Mouse (Mus musculus) MEL (cell line): ENCODE measurements at regions not wholly inside any gene's neighbourhood (a gene's known extent, or its start where the extent isn't known, plus 50 kb on each side); places are given as distances from the start of the nearest gene placed in this dataset.
A peak's percentile ranks its signal among the peaks of the same experiment; 100 is the strongest.

Experiments used
- DNase-seq: peaks from one replicate; pipeline ENCODE4 v3.0.0; 2011; ENCODE audit warnings: low read depth, low spot score
- H3K27ac ChIP-seq: 2 replicates; pipeline ENCODE4 v1.5.1; 2012; ENCODE audit warnings: low read depth, mild to moderate bottlenecking, control low read depth, low read length, moderate library complexity; ENCODE audit not compliant: control insufficient read depth
- H3K27me3 ChIP-seq, 2 experiments: fragments of 150-350 bp in 1 of 2; sonication (generic) in 1 of 2; 2 replicates each; pipeline ENCODE4 v1.6.1; 2012; ENCODE audit warnings: low read length in 2 of 2, mild to moderate bottlenecking in 2 of 2, improper control_type of control experiment in 1 of 2, moderate library complexity in 1 of 2; ENCODE audit not compliant: insufficient read depth in 2 of 2, control insufficient read depth in 1 of 2
- H3K36me3 ChIP-seq, 2 experiments: 2 replicates each; pipeline ENCODE4 v1.6.1; 2012 to 2014; ENCODE audit warnings: low read length in 2 of 2, improper control_type of control experiment in 1 of 2, inconsistent platforms in 1 of 2, mild to moderate bottlenecking in 1 of 2; ENCODE audit not compliant: insufficient read depth in 2 of 2, control insufficient read depth in 1 of 2
- H3K4me1 ChIP-seq, 2 experiments: fragments of 150-350 bp in 1 of 2; sonication (generic) in 1 of 2; 2 replicates each; pipeline ENCODE4 v1.6.1; 2012; ENCODE audit warnings: low read length in 2 of 2, improper control_type of control experiment in 1 of 2, mild to moderate bottlenecking in 1 of 2; ENCODE audit not compliant: insufficient read depth in 2 of 2, control insufficient read depth in 1 of 2
- H3K4me3 ChIP-seq, 2 experiments: fragments of 150-350 bp in 1 of 2; sonication (generic) in 1 of 2; 2 replicates each; pipeline ENCODE4 v1.5.1; 2012; ENCODE audit warnings: low read depth in 2 of 2, low read length in 2 of 2, mild to moderate bottlenecking in 2 of 2, moderate library complexity in 2 of 2, control low read depth in 1 of 2, improper control_type of control experiment in 1 of 2; ENCODE audit not compliant: control insufficient read depth in 1 of 2, insufficient read depth in 1 of 2
- H3K79me2 ChIP-seq: 2 replicates; pipeline ENCODE4 v1.6.1; 2012; ENCODE audit warnings: mild to moderate bottlenecking, low read length, moderate library complexity; ENCODE audit not compliant: control insufficient read depth, poor library complexity, insufficient read depth
- H3K9ac ChIP-seq: 2 replicates; pipeline ENCODE4 v1.6.1; 2012; ENCODE audit warnings: low read depth, mild to moderate bottlenecking, control low read depth, low read length, moderate library complexity; ENCODE audit not compliant: control insufficient read depth, poor library complexity, severe bottlenecking
- H3K9me3 ChIP-seq: fragments of 150-350 bp; sonication (generic); replicated peaks from 2 replicates; pipeline ENCODE4 v1.6.1; 2012; ENCODE audit warnings: mild to moderate bottlenecking, low read length, improper control_type of control experiment, moderate library complexity; ENCODE audit not compliant: insufficient read depth
- BHLHE40 ChIP-seq: IDR thresholded peaks from 2 replicates; pipeline ENCODE4 v1.6.1; 2012; ENCODE audit warnings: low read depth, mild to moderate bottlenecking, inconsistent platforms, low read length, improper control_type of control experiment, borderline replicate concordance
- CHD2 ChIP-seq: IDR thresholded peaks from 2 replicates; pipeline ENCODE4 v1.6.1; 2011; ENCODE audit warnings: low read length, improper control_type of control experiment
- ELF1 ChIP-seq: IDR thresholded peaks from 2 replicates; pipeline ENCODE4 v1.6.1; 2014; ENCODE audit warnings: low read depth, mild to moderate bottlenecking, inconsistent platforms, low read length, improper control_type of control experiment, moderate library complexity
- ETS1 ChIP-seq: IDR thresholded peaks from 2 replicates; pipeline ENCODE4 v1.6.1; 2012; ENCODE audit warnings: low read depth, mild to moderate bottlenecking, inconsistent platforms, low read length, improper control_type of control experiment, moderate library complexity
- GABPA ChIP-seq: IDR thresholded peaks from 2 replicates; pipeline ENCODE4 v1.6.1; 2012; ENCODE audit warnings: low read depth, mild to moderate bottlenecking, inconsistent platforms, low read length, improper control_type of control experiment, moderate library complexity
- JUND ChIP-seq: IDR thresholded peaks from 2 replicates; pipeline ENCODE4 v1.6.1; 2011; ENCODE audit warnings: low read depth, mild to moderate bottlenecking, improper control_type of control experiment, low read length
- KAT2A ChIP-seq: conservative IDR thresholded peaks from 2 replicates; pipeline ENCODE4 v1.6.1; 2012; ENCODE audit warnings: low read depth, low read length, improper control_type of control experiment, inconsistent platforms
- MAX ChIP-seq: IDR thresholded peaks from 2 replicates; pipeline ENCODE4 v1.6.1; 2011; ENCODE audit warnings: low read length, improper control_type of control experiment
- MEF2A ChIP-seq: IDR thresholded peaks from 2 replicates; pipeline ENCODE4 v1.6.1; 2014; ENCODE audit warnings: low read depth, mild to moderate bottlenecking, inconsistent platforms, low read length, improper control_type of control experiment; ENCODE audit not compliant: poor library complexity, insufficient replicate concordance, severe bottlenecking; ENCODE audit errors: extremely low read depth
- MYC ChIP-seq: IDR thresholded peaks from 2 replicates; pipeline ENCODE4 v1.6.1; 2011; ENCODE audit warnings: low read depth, mild to moderate bottlenecking, low read length, improper control_type of control experiment, moderate library complexity
- NELFE ChIP-seq: IDR thresholded peaks from 2 replicates; pipeline ENCODE4 v1.6.1; 2011; ENCODE audit warnings: low read depth, low read length, improper control_type of control experiment
- POLR2AphosphoS2 ChIP-seq: IDR thresholded peaks from 2 replicates; pipeline ENCODE4 v1.6.1; 2011; ENCODE audit warnings: low read length, improper control_type of control experiment
- POLR2AphosphoS5 ChIP-seq: IDR thresholded peaks from 2 replicates; pipeline ENCODE4 v1.6.1; 2012; ENCODE audit warnings: low read depth, borderline replicate concordance, mild to moderate bottlenecking, inconsistent platforms, low read length, moderate library complexity, mixed read lengths
- RAD21 ChIP-seq: IDR thresholded peaks from 2 replicates; pipeline ENCODE4 v1.6.1; 2011; ENCODE audit warnings: mild to moderate bottlenecking, low read depth, low read length, improper control_type of control experiment
- RCOR1 ChIP-seq: IDR thresholded peaks from 2 replicates; pipeline ENCODE4 v1.6.1; 2012; ENCODE audit warnings: low read depth, mild to moderate bottlenecking, inconsistent platforms, low read length, improper control_type of control experiment
- SIN3A ChIP-seq: IDR thresholded peaks from 2 replicates; pipeline ENCODE4 v1.6.1; 2012; ENCODE audit warnings: low read length, improper control_type of control experiment, inconsistent platforms
- SMC3 ChIP-seq: IDR thresholded peaks from 2 replicates; pipeline ENCODE4 v1.6.1; 2011; ENCODE audit warnings: low read depth, low read length, improper control_type of control experiment
- TAL1 ChIP-seq: IDR thresholded peaks from 2 replicates; pipeline ENCODE4 v1.6.1; 2012; ENCODE audit warnings: mild to moderate bottlenecking, inconsistent platforms, low read length, moderate library complexity, mixed read lengths
- TCF12 ChIP-seq: IDR thresholded peaks from 2 replicates; pipeline ENCODE4 v1.6.1; 2014; ENCODE audit warnings: low read depth, mild to moderate bottlenecking, inconsistent platforms, low read length, improper control_type of control experiment, moderate library complexity
- USF2 ChIP-seq, 2 experiments: IDR thresholded peaks; 2 replicates each; pipeline ENCODE4 v1.6.1; 2011 to 2012; ENCODE audit warnings: improper control_type of control experiment in 2 of 2, low read length in 2 of 2, borderline replicate concordance in 1 of 2, inconsistent platforms in 1 of 2, low read depth in 1 of 2, mild to moderate bottlenecking in 1 of 2; ENCODE audit not compliant: insufficient read depth in 1 of 2
- ZMIZ1 ChIP-seq: IDR thresholded peaks from 2 replicates; pipeline ENCODE4 v1.6.1; 2012; ENCODE audit warnings: low read depth, mild to moderate bottlenecking, inconsistent platforms, low read length, improper control_type of control experiment, moderate library complexity
- ZNF384 ChIP-seq: IDR thresholded peaks from 2 replicates; pipeline ENCODE4 v1.6.1; 2012; ENCODE audit warnings: low read depth, mild to moderate bottlenecking, inconsistent platforms, low read length, improper control_type of control experiment

DNA sequence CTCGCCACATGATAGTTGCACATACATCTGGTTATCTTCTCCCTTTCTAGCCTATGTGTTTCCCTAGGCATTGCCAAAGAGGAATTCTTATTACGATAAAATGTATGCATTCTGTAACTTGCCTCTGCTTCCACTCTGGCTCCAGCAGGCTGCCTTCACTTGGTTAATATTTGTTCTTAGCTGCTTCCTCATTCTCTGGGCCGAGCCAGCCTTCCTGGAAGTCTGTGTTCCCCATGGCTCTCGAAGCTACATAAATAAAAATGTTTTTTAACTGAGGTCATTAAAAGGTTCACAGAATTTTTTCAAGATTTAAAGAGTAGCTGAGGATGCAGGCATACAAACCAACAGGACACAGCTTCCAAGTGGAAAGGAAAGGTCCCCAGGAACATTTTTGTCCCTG, 1124.5 kb upstream of the 4930412O13Rik start:
- no peak for TF ChIP-seq BHLHE40
- no peak for TF ChIP-seq USF2 (IDR thresholded peaks at IDR 0.05; ENCODE audit: borderline replicate concordance in 1 of 2, insufficient read depth in 1 of 2, low read depth in 1 of 2, low read length in 2 of 2)
- TF ChIP-seq MYC = no peak
- TF ChIP-seq TCF12 = no peak
- TF ChIP-seq RCOR1 = no peak
- no peak for TF ChIP-seq MEF2A
- TF ChIP-seq NELFE = no peak
- H3K9ac ChIP-seq = no peak overlapping the region
- no peak overlapping the region for H3K4me3 ChIP-seq

DNA sequence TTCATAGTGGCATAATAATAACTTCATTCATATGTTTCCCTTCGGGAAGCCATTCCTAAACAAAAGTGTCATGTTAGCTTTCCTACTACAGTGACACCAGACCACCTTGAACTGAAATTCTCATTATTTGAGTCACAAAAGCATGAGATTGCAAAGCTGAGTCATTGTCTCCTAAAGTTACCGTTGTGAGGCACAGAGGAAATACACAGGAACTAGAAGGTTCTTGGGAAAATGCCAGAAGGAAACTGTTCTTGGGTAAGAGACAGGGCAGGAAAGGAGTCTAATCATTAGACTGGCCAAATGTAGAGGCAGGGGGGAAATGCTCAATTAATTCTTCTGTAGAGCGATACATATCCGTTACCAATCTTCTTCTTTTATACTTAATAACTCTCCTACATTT, 1110.4 kb upstream of the 4930412O13Rik start:
- Histone ChIP-seq H3K9ac (no peak overlapping the region), H3K36me3 (no peaks in the 10 kb centered on the region), H3K4me3 (no peak overlapping the region), H3K27me3 (no peaks in the 10 kb centered on the region), H3K79me2 (no peaks in the 10 kb centered on the region), H3K27ac (no peak overlapping the region), H3K9me3 (no peaks in the 10 kb centered on the region), H3K4me1 (no peaks in the 10 kb centered on the region)
- TF ChIP-seq JUND = no peak
- DNase-seq = peak; percentile 3

More for the DNA sequence above, 1124.5 kb upstream of the 4930412O13Rik start:
- Histone ChIP-seq H3K4me1 (no peaks in the 10 kb centered on the region), H3K79me2 (no peaks in the 10 kb centered on the region), H3K9me3 (no peaks in the 10 kb centered on the region), H3K27me3 (no peaks in the 10 kb centered on the region; a peak in 1 of 4 replicates), H3K36me3 (no peaks in the 10 kb centered on the region), H3K27ac (no peak overlapping the region)
- DNase-seq = no peak

DNA sequence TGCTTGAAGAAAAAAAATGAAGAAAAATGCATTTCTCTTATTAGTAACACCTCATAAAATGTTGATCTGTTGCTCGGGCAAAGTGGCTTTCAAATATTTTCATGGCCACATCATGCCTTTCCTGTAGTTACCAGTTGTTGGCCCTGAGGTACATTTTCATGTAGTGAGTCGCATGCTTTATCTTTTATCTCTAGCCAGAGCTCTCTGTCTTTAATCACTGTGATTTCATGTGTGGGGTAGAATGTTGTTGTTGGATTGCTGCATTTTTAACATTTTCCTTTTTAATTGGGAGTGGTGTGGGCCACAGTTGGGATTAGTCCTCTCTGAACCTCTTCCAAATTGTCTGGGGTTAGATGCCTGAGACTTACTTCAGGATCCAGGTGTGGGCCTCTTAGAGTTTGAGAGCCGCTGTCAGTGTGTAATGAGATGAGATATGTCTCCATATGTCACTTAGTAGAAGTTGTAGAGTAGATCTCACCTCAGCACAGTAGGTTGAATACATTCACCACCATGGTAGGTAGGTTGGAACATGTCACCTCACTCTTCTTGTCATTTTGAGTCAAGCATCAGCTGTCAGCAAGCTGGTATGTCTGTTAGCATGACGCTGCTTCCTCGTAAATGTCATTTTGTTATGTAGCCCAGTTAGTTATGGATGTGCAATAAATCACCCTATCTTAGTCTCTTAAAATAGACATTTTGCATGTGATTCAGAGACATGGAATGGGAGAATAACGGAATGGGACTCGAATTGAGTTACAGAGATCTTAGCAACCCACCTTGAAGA, 1099.7 kb upstream of the 4930412O13Rik start:
- DNase-seq = no peak
- Histone ChIP-seq H3K79me2 (no peaks in the 10 kb centered on the region), H3K9me3 (no peaks in the 10 kb centered on the region)

More for the DNA sequence above, 1099.7 kb upstream of the 4930412O13Rik start:
- H3K4me1 ChIP-seq = no peaks in the 10 kb centered on the region
- no peak for TF ChIP-seq SIN3A
- TF ChIP-seq USF2 (IDR thresholded peaks at IDR 0.05; ENCODE audit: borderline replicate concordance in 1 of 2, insufficient read depth in 1 of 2, low read depth in 1 of 2, low read length in 2 of 2) = no peak
- TF ChIP-seq RCOR1 = no peak
- TF ChIP-seq ETS1 = no peak
- TF ChIP-seq POLR2AphosphoS5 = no peak
- no peak for TF ChIP-seq CHD2
- no peak for TF ChIP-seq JUND
- no peak for TF ChIP-seq MAX
- no peak for TF ChIP-seq ELF1
- no peak for TF ChIP-seq POLR2AphosphoS2
- no peak for TF ChIP-seq BHLHE40
- TF ChIP-seq TAL1 = no peak
- no peak for TF ChIP-seq RAD21
- no peak for TF ChIP-seq MYC
- no peak for TF ChIP-seq SMC3
- no peak for TF ChIP-seq KAT2A
- no peak for TF ChIP-seq ZNF384
- TF ChIP-seq GABPA = no peak
- no peak for TF ChIP-seq ZMIZ1
- H3K9ac ChIP-seq = no peak overlapping the region
- no peak overlapping the region for H3K27ac ChIP-seq
- H3K4me3 ChIP-seq = no peak overlapping the region
- H3K36me3 ChIP-seq = no peaks in the 10 kb centered on the region
- no peaks in the 10 kb centered on the region for H3K27me3 ChIP-seq
